Mouse (Mus musculus) urinary bladder, postnatal 10 days (tissue): Measurements from ENCODE around the gene Dip2b.
"Not testable (repeated sequence)": the region's sequence is repeated elsewhere in the genome, so short reads cannot be mapped to it uniquely, and the experiment has no call there.

Experiments used
- DNase-seq: peaks from one replicate; pipeline ENCODE4 v3.0.0; 2022; ENCODE audit warnings: low spot score

The Dip2b gene

DNA sequence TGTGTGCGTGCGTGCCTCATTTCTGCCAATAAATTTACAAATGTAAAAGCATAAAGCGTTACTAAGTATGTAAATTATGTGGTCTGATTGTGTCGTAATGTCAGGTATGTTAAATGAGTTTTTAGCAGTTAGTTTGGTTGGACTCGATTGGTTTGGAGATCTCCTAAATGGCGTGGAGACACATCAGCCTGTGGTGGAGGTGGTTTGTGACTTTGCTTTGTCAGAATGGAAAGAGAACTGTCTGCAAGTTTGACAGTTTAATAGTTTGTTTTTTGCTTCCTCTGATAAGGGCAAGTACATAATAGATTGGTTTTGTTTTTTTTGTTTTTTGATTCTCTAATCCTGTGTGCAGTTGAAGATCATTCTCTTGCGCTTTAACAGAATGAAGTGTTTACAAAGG is 221.9 kb downstream of the Dip2b start:
- not testable (repeated sequence) for DNase-seq

- DNase-seq: no peak
Observed at GRCm38 (mm10) chr15:100263246-100263905, 224.9 kb downstream of the Dip2b start.

- no peak for DNase-seq
Observed at GRCm38 (mm10) chr15:100265586-100266325, 227.3 kb downstream of the Dip2b start.

DNA sequence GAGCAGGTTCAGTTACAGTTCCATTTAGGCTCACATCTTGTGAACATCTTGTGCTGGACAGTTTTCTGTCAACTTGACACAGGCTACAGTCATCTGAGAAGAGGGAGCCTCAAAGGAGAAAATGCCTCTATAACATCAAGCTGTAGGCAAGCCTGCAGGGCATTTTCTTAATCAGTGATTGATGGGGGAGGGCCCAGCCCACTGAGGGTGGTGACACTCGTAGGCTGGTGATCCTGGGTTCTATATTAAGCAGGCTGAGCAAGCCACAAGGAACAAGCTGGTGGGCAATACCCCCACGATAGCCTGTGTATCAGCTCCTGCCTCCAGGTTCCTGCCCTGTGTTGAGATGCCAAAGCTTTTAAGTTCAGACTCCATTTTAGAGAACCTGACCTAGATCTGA is 230.5 kb downstream of the Dip2b start:
- DNase-seq: no peak
